Mouse (Mus musculus) 416B (cell line): Measurements from ENCODE around the gene Tead2.

Source experiments
- DNase-seq: peaks from one replicate; pipeline ENCODE4 v3.0.0; 2011; ENCODE audit warnings: low read depth

Tead2 gene

DNA sequence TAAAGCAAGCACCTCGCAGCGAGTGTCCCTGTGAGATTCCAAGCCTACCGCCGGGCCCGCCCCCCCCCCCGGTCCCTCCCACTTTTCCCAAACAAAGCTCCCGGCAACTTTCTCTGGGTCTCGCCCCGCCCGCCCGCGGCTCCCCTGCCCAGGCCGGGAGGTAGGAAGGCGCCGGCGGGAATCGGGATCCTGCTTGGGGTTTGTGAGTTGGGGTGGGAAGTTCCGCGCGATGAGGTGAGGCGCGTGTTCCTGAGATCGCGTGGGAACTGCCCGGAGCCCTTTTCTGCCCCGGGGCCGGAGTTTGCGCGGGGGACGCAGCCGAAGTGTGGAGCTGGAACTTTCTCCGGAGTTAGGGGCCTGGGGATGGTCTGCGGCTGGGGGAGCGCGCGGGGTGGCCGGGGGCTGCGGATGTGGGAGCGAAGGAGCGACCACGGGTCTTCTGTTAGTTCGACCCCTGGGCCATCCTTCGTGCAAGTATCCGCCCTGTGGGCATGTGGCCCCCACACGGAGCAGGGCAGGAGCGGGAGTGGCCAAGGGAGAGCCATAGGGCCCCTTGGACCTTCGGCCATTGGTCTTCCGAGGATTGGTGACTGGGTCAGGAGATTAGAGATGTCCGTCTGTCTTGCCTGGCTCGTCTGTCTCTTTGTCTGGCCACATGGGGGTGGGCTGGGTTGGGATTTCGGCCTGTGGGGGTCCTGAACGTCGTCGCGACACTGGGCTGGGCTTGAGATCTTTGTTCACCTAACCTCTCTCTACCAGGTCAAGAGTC is at the start of gene Tead2:
Gene Tead2, plus strand, starts transcription at position 81 of the 769 bp plus-strand sequence.
- no peak for DNase-seq

DNA sequence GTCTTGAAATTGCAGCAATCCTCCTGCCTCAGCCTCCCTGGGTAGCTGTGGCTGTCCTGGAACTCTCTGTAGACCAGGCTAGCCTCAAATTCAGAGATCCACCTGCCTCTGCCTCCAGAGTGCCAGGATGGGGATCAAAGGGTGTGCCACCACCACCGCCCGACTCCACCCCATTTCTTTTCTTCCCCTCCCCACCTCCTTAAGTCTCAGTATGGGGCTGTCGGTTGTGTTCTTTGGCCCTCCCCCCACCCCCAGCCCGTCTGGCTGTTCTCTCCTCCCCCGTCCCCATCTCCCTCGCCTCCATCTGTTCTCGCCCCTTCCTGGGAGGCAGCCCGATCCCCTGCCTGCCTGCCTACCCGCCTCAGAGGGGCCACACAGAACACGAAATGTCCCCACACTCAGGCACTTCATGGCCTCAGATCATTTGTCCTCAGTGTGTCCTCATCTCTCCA is 48.6 kb upstream of the Tead2 start:
- no peak for DNase-seq

DNA sequence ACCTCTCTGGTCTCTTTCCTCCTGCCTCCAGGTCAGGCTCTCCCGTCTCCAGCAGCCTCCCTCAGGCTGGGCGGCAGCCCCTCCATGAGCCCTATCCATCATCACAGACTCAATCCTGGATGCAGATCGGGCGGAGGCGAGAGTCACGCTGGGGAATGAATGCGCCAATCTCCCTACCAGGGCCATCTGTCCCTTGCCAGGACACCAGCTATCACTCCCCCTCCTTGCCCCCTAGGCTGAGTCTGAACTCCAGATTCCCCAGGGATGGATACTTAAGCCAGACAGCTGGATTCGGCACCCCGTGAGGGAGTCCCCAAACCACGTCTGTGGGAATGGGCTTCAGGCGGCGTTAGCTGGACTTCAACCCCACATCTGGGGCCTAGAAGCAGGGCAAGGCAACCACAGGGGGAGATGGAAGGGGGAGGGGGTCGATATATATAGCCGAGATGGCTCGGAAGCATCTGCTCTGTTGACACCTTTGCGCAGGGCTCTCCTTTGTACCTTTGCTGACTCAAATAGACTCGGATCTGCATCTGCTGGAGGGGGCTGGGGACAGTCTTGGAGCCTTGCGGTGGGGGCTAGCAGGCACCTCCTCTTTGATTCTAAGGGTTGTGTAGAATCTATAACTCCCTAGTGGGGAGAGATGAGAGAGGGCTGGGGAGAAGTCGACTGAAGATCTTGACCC is 47.6 kb upstream of the Tead2 start:
- DNase-seq: no peak

DNA sequence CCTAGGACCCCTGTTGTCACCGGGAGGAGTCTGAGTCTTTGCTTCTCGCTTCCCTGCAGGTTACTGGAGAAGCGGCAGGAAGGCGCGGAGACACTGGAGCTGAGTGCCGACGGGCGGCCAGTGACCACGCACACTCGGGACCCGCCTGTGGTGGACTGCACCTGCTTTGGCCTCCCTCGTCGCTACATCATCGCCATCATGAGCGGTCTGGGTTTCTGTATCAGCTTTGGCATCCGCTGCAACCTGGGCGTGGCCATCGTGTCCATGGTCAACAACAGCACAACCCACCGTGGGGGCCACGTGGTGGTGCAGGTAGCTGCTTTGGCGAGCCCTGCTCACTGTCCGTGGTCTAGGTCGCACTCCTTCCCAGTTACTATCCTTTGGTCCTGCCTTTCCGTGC is 46.9 kb upstream of the Tead2 start:
- no peak for DNase-seq

GRCm38 (mm10) chr7:45169495-45169894 is 46.1 kb upstream of the Tead2 start:
- no peak for DNase-seq

DNA sequence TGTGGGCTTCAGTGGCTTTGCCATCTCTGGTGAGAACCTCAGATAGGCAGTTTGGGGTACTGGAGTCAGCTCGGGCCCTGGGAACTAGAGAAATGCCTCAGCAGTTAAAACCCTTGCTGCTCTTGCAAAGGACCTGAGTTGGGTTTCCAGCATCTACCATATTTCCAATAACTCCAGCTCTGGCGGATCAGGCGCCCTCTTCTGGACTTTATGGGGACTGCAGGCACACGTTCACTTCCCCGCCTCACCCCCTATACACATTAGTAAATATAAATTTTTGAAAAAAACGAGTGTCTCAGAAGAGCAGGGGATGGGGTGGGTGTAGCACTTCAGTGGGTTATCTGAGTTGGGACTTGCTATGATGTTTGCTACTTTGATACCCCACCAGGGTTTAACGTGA is 42.6 kb upstream of the Tead2 start:
- DNase-seq: peak; percentile 57

DNA sequence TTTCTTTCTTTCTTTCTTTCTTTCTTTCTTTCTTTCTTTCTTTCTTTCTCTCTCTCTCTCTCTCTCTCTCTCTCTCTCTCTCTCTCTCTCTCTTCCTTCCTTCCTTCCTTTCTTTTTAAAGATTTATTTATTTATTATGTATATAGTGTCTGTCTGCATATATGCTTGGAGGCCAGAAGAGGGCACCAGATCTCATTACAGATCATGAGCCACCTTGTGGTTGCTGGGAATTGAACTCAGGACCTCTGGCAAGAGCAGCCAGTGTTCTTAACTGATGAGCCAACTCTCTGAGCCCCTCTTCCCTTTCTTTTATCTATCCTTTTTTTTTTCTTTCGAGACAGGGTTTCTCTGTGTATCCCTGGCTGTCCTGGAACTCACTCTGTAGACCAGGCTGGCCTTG is 41.8 kb upstream of the Tead2 start:
- DNase-seq: peak; percentile 70

- DNase-seq: peak; percentile 17
These were observed 40.8 kb upstream of the Tead2 start for GRCm38 (mm10) chr7:45174567-45175280.

DNA sequence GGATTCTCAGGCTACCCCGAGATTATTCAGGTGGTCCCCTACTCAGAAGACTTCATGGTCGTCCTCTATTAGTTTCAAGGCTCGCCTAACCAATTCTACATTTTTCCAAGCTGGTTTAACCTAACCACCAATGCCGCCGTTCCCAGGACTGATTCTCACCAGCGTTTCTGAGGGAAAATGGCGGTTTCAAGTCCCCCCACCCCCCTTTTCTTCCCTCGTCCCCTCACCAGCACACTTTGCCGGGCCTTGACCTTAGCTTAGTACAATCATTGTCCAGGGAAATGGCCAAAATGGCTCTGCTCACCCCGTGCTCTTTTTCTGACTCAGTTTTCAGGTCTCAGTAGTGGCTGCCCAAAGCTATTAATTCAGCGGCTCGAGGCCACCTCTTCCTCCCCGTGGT is 40.2 kb upstream of the Tead2 start:
- peak; percentile 14 for DNase-seq

- no peak for DNase-seq
These were observed 39.6 kb upstream of the Tead2 start for GRCm38 (mm10) chr7:45175929-45176328.

DNA sequence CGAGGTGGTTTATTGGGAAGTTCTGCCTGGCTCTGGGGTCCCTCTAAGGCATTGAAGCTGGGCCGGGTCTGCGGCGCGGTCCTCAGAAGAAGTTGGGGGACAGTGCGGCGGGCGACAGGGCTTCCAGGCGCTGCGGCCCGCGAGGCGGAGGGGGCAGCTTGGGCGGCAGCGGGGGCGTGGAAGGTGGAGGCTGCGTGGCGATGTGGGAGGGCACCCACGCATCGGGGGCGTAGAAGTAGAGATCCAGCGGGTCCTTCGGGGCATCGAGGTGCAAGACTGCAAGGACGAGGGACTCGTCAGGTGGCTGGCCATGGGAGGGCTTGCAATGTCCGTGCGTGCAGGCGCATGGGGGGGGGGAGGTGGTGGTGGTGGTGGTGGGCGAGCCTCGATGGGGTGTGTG is 39.2 kb upstream of the Tead2 start:
- no peak for DNase-seq

- no peak for DNase-seq
These were observed 37.0 kb upstream of the Tead2 start for GRCm38 (mm10) chr7:45178550-45178949.

- DNase-seq: no peak
These were observed 36.1 kb upstream of the Tead2 start, which contains the start of gene Gfy for GRCm38 (mm10) chr7:45179469-45179868. TSS of gene Gfy (minus strand) at chr7:45179569.

DNA sequence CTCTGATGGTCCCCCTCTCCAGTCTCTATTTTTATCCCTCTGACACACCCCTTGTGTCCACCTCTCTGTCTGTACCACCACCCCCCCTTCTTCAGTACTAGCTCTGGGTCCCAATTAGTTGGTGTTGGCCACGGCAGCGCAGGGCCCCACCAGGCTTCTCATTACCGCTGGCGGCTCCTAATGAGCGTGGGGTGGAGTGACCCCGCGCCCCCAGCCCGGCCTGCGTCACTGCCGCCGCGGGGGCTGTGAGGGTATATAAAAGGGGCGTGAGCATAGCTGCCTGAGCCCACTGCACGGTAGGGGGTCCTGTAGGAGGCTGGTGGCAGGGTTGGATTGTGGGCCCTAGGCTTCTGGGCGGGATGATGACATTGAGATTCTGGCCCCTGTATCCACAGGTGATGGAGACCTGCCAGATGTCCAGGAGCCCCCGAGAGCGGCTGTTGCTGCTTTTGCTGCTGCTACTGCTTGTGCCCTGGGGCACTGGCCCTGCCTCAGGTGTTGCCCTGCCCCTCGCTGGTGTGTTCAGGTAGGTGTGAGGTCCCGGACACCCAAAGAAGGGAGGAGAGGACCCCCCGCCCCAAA is 34.6 kb upstream of the Tead2 start, which contains the start of gene Pth2:
Gene Pth2, plus strand, starts transcription at position 100 of the 582 bp plus-strand sequence.
- DNase-seq: no peak

DNA sequence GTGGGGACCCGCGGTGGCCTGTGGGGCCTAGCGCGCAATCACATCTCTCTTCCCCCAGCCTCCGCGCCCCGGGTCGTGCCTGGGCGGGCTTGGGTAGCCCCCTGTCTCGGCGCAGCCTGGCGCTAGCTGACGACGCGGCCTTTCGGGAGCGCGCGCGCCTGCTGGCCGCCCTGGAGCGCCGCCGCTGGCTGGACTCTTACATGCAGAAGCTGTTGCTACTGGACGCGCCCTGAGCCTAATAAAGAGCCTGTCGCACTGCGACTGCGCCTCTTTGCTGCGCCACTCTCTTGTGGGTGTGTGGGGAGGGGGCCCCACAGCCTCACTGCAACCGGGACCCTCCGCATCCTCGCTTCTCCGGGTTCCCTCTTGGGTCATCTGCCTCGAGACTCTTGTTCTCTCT is 34.0 kb upstream of the Tead2 start:
- no peak for DNase-seq

DNA sequence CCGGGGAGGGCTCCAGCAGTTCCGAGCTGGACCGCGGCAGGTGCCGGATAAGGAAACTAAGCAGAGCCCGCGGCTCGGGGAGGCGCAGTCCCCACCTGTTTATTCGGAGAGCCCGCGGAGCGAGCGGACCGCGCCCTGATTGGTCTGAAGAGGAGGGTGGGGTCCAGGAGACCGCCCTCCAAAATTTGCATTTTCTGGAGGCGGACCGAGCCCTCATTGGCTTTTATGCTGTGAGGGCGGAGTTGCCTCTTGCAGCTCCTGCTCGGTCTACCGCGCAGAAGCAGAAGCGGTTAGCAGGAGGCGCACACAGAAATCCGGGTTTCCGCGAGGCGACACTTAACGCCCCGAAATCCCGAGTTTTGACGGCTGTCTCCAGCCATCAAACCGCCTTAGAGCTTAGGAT is 33.4 kb upstream of the Tead2 start:
- peak; percentile 85 for DNase-seq

GRCm38 (mm10) chr7:45182606-45183005 is 32.9 kb upstream of the Tead2 start:
- no peak for DNase-seq

GRCm38 (mm10) chr7:45183672-45184071 is 31.9 kb upstream of the Tead2 start:
- no peak for DNase-seq

DNA sequence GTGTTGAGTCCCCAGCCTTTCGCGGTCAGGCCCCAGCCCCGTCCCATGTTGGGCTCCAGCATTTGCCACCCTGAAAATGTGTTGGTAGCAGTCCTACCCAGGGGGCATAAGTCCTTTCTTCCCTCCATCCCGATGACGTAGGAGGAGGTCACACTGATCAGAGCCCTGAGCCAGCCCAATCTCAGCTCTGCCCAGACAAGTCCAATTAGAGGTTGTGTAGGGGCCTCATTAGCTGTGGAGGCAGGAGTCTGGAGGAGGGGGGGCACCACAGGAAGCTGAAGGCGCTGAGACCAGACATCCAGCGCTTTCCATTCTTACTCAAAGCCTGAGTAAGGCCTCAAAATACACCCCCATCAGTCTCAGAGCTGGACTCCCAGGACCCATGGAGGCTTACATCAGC is 29.6 kb upstream of the Tead2 start:
- DNase-seq: no peak

- DNase-seq: no peak
These were observed 26.0 kb upstream of the Tead2 start for GRCm38 (mm10) chr7:45189600-45189999.

DNA sequence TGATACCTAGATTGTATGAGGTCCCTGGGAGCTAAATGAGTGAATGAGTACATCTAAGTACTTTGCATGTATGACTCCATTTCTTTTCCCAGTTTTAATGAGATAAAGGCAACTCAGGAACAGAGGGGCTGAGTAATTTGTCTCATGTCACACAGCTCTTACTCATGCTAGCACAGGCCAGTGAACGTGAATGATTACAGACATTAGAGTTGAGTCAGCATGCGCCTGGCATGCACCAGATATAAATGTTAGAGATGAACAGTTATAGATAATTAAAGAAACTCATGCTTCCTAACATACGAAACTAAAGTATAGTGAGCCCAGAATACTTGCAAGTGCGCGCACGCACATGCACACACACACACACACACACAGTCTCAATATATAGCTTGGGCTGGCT is 25.4 kb upstream of the Tead2 start:
- no peak for DNase-seq

DNA sequence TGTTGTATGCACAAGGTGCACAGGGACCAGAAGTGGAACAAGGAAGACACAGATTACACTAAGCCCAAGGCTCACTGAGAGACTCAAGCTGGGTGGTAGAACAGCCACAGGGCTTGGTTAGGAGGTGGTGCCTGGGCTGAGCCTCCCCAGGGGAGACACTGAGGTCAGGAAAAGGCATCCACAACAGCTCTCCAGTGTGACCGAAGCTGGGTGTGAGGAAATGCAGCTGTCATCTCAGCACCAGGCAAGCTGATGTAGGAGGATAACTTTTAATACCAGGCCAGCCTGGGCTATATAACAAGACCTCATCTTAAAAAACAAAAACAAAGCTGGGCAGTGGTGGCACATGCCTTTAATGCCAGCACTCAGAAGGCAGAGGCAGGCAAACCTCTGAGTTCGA is 24.4 kb upstream of the Tead2 start:
- DNase-seq: no peak
